Mouse (Mus musculus) hindbrain, embryonic 10.5 days (tissue): ENCODE results near the gene Pnma3. TPM values are rescaled to one million over a fixed set of nuclear protein-coding genes. Genes with fewer than 3 reads are reported as not detected.

ENCODE experiments used
- polyA plus RNA-seq: library from polyadenylated mRNA; unstranded; fragments of >200 nt; fragmentation: Nextera tagmentation; extraction: Ambion mirVana; gene quantifications from 2 replicates; pipeline ENCODE4 v1.2.1, GENCODE M21; 2016

Pnma3 gene
- polyA plus RNA-seq, 1 experiment from 2014 or later: 0.51 TPM

Other genes starting within 250 kb of the Pnma3 start
- gene Gabrq, start 239.6 kb upstream of the Pnma3 start, polyA plus RNA-seq: 0.36 and 0.90 TPM in 2 replicates
- gene Cetn2, start 146.4 kb upstream of the Pnma3 start, polyA plus RNA-seq: 91.9 and 104 TPM in 2 replicates
- gene Nsdhl, start 146.2 kb upstream of the Pnma3 start, polyA plus RNA-seq: 37.4 and 42.9 TPM in 2 replicates
- 3.7 and 5.1 TPM in 2 replicates for gene Zfp185, start 77.4 kb upstream of the Pnma3 start, polyA plus RNA-seq
- gene Pnma5, start 27.7 kb upstream of the Pnma3 start, polyA plus RNA-seq: 0.09 and 0.11 TPM in 2 replicates
- 1.5 TPM in 1 of 2 replicates, not detected in the other for gene Xlr4a, start 17.7 kb downstream of the Pnma3 start, polyA plus RNA-seq
- gene Xlr3a, start 32.3 kb downstream of the Pnma3 start, polyA plus RNA-seq: 2.1 and 2.7 TPM in 2 replicates
- gene Gm14685, start 52.3 kb downstream of the Pnma3 start, polyA plus RNA-seq: 0.24 and 0.26 TPM in 2 replicates
- not detected in 2 replicates for gene Xlr5b, start 84.0 kb downstream of the Pnma3 start, polyA plus RNA-seq
- gene DXBay18, start 84.7 kb downstream of the Pnma3 start, polyA plus RNA-seq: not detected in 2 replicates
- not detected in 2 replicates for gene Spin2d, start 112.2 kb downstream of the Pnma3 start, polyA plus RNA-seq
- gene Xlr3b, start 127.4 kb downstream of the Pnma3 start, polyA plus RNA-seq: 11.1 and 12.8 TPM in 2 replicates
- gene Xlr4b, start 149.5 kb downstream of the Pnma3 start, polyA plus RNA-seq: 0.45 and 0.68 TPM in 2 replicates
- gene F8a, start 163.5 kb downstream of the Pnma3 start, polyA plus RNA-seq: 14.1 and 19.8 TPM in 2 replicates
- 0.27 TPM in 1 of 2 replicates, not detected in the other for gene Xlr4c, start 178.3 kb downstream of the Pnma3 start, polyA plus RNA-seq
- gene Xlr3c, start 200.6 kb downstream of the Pnma3 start, polyA plus RNA-seq: 0.20 and 0.30 TPM in 2 replicates
- gene Xlr5a, start 228.2 kb downstream of the Pnma3 start, polyA plus RNA-seq: not detected in 2 replicates
- not detected in 2 replicates for gene Xlr5c, start 228.2 kb downstream of the Pnma3 start, polyA plus RNA-seq